Mouse (Mus musculus): ENCODE results near the gene Ccdc171.

- TF ChIP-seq POLR2A (IDR thresholded peaks at IDR 0.05; ENCODE audit: borderline replicate concordance, extremely low read depth, low read depth, low read length) (no peak), CTCF (IDR thresholded peaks at IDR 0.05; ENCODE audit: insufficient read depth, low read length) (no peak)
Observed at GRCm38 (mm10) chr4:83902081-83902645, 376.8 kb downstream of the Ccdc171 start.

All from lung, adult 2 months (tissue).